Mouse (Mus musculus) liver, adult (tissue): ENCODE results near the gene Slc7a15.
A peak's percentile ranks its signal among the peaks of the same experiment; 100 is the strongest.

ENCODE experiments used
- GATA4 ChIP-seq: IDR thresholded peaks from 2 replicates; pipeline ENCODE4 v1.6.1; 2014; ENCODE audit warnings: mild to moderate bottlenecking, low read length; ENCODE audit not compliant: insufficient replicate concordance

Slc7a15 gene

DNA sequence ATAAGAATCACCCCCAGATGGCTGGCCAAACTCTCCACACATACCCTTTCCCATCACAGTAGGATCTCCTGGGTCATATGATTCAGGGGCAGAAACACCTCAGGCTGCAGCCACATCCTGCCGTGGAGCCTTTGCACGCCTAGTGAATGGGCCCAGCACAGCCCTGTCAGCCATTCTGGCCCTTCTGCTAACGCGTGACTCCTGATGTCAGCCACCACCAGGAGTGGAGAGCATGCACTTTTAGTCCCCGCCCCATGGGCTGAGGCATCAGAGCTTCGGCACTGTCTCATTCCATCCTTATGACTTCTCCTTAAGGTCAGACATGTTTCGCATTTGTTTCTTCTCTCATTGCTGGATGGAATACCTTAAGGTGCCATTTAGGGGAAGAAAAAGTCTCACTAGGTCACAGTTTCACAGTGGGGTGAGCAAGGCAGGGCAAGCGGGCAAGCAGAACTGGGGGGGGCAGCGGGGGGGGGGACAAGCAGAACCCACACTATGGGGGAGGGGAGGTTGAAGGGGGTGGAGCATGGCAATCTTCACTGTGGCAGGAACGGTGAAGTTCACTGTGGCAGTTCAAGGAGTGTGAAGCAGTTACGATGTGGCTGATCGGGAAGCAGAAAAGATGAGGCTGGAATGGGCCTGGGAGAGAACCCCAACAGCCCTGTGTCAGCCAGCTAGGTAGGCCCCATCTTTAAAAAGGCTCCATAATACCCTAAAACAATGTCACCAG is 79.3 kb downstream of the Slc7a15 start:
- TF ChIP-seq GATA4: no peak

DNA sequence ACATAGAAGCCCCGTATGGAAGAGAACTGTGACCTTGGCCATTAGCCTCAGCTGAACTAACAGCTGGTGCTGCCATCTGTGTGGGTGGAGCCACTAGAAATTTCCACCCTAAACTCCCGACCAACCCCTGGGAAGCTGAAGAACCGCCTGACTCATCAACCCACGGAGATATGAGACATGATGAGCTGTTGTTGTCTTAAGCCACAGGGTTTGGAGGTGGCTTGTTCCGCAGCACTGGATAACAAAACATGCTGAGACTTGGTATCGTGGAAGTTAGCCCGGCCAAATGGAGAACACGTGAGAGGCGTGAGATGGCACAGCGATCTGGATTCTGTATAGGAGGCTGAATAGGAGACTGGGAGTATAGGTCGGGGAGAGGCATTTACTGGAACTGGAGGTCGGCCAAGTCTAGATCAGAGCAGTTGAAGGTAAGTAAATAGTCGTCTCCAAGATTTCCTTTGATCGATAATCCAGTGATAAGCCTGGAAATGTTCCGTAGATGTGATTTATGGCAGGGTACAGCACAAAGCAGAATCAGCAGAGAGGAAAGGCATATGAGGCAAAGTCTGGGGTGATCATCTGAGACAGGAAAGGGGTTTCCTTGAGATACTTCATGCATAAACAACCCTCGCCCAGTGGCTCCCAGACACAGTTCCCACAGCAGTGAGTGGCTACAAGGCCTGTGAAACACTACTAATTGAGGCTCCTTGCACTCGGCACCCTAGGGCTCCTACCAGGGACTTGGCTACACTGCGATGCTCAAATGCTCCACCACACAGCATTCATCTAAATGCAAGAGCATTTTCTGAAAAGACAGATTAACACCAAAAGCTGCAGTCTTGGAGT is 87.6 kb downstream of the Slc7a15 start:
- peak; percentile 54; the same call in 1 of the 2 replicates for TF ChIP-seq GATA4

DNA sequence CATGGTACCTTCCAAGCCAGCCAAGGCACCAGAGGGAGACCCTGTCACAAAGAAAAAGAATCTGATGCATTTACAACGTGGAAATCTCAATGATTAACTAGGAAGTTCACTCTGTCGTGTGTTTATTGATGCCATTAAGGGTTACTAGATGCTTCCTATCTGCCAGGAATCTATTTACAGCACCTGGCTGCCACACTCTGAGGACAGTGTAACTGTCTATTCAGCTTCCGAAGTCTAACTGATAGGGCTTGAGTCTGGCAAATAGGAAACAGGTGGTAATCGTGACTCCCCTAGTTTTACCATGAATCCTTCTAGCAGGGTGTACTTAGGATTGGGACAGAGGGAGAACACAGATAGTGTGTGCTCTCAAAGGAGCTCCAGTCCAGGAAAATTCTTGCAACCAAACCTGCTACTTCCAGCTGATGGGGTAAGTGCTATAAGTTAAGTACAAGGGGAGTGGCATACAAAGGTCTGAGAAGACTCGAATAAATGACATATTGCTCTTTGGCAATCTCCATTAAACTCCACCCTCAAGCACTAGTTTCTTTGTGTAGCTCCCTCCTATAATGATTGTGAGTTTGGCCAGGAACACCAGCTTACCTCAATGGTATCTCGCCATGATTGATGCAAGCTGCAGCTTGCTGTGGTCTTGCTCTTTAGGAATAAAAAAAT is 88.4 kb downstream of the Slc7a15 start:
- TF ChIP-seq GATA4: no peak

DNA sequence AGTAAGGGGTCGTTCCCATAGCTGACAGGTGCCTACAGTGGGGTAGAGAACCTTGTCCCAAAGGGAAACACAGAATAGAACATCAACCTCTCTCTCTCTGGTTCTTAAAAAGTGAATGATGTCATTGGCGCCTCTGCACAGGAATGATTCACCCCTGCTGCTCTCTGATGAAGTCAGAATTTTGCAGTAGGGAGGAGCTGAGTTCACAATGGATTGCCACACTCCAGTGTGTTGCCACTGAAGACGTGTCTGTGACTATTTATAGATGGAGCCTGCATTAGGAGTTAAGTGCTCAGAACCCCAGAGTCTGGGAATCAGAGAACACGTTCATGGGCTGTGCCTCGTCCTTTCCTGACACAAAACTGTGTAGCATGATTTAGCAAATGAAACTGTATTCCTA is 89.2 kb downstream of the Slc7a15 start:
- TF ChIP-seq GATA4: no peak

DNA sequence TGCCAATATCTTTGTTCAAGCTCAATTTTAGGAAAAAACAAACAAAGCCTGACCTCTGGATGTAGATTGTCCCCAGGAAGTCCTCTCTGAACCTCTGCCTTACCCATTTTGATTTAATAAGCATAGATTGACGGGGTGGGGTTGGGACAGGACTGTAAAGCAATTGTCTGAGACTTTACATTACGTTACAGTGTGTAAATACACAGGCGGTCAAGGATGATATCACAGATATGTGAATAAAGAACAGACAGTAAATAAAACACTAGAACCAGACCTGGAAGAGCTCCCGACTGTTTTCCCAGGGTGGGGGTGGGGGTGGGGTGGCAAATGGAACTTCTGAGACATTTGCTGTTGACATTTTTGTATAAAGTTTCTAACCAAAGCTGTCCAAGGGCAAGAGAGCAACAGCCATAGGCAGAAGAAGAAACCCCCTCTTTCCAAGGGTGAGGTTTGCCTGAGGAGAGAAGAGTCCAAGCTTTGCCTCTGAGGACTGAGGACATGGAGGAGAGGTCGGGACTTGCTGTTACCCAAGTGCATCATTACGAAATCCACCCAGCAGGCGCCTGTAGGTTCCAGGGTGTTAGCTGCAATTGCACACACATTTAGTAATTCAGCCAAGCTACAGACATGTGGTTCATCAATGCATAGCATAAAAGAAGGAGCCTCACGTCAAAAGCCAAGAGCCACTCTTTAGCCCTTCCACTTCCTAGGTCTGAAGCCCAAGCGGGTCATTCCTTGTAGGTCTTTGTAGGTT is 91.7 kb downstream of the Slc7a15 start:
- TF ChIP-seq GATA4: no peak

DNA sequence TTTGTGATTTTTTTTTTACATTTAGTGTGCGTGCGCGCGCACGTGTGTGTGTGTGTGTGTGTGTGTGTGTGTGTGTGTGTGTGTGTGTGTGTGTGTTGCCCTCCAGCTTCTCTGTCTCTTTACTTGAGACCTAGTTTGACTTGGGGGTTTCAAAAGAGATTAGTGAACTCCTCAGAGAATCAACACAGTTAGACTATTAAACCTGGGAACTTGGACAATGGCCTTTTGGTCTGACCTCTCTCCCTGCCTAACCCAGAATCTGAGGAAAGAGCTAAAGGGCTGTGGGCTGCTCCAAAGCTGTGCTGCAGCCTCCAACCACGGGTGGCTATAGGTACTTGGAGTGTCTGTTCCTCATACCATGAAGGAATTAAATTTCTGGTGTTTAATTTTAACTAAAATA is 94.7 kb downstream of the Slc7a15 start:
- no peak for TF ChIP-seq GATA4

DNA sequence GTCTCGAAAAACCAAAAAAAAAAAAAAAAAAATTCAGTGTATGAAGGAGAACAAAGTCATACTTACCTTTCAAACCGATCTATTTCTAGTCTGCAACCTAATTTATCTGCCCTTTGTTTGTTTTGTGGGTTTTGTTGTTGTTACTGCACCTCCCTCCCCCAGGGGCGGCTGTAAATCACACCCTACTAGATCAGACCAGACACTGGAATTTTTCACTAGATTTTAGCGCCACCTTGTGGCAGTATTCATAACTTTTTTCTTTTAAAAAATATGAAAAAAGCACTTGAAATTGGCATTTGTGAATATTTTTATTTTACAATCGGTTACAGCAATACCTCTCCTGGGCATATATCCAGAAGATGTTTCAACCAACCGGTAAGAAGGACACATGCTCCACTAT is 96.3 kb downstream of the Slc7a15 start:
- no peak for TF ChIP-seq GATA4

DNA sequence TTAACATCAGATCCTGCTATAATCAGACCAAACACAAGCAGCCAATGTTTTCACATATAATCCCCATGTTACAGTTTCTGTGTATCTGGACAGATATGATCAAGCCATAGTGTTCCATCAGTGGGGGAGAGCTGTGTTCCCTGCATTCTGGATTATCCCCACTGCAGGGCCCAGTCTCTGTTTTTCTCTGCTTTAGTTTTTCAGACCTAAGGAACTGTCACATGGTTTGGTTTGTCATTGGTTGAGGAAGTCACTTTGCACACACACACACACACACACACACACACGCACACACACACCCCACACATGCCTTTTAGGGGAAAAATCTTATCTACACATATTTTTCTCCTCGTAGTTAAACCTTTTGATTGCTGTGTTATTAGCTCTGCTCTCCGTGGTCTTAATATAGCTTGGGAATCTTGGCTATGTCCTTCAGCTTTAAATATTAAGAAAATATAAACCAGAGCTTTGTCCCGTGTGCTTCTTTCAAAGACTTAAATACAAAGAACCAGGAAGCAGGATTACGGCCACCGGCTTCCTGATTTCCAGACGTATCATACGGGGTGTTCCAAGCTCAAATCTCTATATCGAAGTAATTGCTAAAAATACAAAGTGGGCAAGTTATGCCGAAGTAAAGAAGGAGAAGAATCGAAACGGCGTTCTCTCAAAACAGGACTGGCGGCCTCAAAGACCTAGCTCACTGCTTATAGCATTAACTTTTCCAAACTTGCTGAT is 97.1 kb downstream of the Slc7a15 start:
- no peak for TF ChIP-seq GATA4

DNA sequence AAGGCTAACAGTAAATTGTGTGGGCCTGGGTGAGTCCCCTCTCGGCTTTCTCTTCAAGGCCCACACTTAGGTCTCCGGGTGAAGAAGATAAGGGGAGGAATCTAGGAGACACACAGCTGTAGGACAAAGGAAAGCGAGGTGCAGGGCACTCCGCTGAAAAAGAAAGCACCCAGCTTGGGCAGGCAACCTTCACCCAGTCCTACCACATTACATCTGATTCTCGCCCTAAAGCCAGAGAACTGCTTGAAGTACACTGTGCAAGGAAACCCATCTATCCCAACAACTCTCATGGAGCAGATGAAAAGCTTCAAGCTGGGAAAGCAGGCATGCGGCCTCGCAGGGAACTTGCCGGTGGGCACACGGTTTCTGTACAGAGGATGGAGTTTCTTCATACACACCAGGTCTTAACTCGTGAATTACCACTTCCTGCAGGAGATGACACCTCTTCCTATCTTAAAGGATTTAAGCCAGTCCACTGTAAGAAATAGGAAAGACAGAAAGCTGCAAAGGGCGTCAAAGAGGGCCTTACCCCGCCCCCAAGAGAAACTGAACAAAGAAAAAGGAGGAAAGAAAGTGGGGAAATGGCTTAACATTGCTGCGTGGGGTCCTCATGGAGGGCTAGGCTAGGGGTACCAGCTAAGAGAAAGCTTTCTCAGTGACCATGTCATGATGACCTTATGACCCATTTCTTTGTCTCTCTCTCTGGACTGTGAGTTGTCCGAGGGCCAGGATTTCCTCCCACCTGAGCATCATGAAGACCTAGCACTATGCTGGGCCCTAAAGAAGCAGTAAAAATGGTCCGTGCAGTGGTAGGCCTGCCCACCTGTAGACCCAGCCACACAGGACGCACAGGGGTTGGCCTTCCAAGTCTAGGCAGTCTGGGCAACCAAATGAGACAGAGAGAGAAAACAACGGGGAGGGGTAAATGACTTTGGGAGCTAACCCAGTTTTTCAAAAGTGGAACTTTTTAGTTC is 98.0 kb downstream of the Slc7a15 start:
- no peak for TF ChIP-seq GATA4

DNA sequence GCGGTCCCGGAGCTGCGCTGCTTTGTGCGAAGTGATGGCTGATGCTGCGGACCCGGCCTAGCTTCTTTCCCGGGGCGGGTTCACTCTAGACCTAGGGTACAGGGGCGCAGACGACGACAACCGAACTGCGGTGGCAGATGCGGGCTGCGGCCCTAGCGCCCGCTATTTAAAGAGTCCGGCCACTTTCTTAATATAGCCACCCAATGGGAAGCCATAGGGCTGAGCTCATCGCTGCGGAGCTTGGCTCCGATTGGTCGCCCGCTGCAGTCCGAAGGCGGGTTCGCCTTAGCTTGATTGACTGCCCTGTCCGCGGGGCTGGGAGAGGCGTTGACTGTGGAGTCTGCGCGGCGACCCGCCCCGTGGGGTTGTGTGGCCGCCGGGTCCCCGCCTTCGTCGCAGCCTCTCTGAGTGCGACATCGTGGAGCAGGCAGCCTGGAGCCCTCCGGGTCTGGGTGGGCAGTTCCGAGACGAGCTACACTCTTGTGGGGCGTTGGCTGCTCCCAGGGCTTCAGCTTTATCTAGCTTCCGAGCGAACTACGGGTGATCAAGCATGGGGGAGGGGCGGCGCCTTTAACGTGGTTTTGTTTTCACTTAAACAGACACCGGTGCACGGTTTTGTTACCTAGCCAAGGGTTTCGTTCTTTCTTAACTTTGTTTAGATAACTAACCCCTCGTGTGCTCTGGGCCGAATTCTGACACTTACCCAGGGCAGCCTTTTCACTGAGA is 98.8 kb downstream of the Slc7a15 start, which contains the start of gene Rhob:
TSS of gene Rhob (minus strand) at position 139 of the 726 bp plus-strand sequence.
- TF ChIP-seq GATA4: no peak

DNA sequence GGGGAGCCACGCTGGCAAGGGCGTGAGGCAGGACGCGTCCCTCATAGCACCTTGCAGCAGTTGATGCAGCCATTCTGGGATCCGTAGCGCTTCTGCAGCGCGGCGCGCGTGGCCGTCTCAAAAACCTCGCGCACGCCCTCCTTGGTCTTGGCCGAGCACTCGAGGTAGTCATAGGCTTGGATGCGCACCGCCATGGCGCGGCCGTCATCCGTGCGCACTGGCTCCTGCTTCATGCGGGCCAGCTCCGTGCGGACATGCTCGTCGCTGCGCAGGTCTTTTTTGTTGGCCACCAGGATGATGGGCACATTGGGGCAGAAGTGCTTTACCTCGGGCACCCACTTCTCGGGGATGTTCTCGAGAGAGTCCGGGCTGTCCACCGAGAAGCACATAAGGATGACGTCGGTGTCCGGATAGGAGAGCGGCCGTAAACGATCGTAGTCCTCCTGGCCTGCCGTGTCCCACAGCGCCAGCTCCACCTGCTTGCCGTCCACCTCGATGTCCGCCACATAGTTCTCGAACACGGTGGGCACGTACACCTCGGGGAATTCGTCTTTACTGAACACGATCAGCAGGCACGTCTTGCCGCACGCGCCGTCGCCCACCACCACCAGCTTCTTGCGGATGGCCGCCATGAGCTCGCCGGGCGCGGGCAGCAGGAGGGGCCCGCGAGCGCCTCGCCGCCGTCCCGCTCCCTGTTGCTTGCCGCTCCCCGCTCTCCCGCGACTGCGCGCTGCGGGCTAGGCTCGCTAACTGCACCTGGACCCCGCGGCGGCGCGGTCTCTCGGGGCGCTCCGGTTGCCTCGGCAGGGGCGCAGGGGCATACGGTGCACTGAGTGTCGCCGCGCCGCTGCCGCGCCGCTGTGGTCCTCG is 99.6 kb downstream of the Slc7a15 start:
- no peak for TF ChIP-seq GATA4

DNA sequence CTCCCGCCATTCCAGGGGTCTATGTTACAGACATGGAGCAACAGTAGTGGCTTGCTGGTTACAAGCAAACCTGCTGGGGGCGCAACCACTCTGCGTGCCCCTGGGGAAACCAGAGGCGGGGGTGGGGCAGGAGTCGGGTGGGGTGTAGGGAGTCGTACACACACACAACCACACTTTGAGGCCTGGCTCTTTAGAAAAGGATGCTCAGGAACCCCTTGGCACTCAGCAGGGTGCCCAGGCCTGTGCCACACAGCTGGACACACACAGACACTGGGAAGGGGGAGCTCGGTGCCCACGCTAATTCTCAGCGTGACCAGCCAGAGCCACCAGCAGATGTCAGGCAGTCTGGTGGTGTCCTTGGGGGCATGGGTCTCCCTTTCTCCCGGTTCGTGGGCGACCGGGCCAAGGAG is 100.3 kb downstream of the Slc7a15 start:
- TF ChIP-seq GATA4: no peak
